Mouse (Mus musculus): Measurements from ENCODE around the gene Efr3b. TPM values are rescaled to one million over a fixed set of nuclear protein-coding genes. Genes with fewer than 3 reads are reported as not detected.

The Efr3b gene
- polyA plus RNA-seq, 1 experiment from 2014 or later, result 3.4 TPM

DNA sequence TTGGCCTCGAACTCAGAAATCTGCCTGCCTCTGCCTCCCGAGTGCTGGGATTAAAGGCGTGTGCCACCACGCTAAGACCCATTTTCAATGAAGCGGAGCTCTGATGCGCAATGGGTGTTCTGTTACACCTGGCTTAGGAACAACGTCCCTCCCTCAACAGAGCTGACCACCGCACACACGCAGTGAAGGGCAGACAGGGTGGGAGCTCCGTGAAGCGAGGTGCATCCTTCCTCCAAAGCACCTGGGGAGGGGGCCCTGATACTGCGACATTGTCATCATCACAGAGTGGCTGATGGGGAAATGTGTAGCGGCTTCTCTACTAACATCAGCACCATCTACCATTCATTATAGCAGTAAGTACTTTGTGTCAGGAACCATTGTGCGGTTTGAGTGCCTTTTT is 15.2 kb downstream of the Efr3b start:
- Histone ChIP-seq H3K9ac (ENCODE audit: low read length) (no peak overlapping the region), H3K4me1 (ENCODE audit: control insufficient read depth, insufficient read depth, low read length) (no peaks in the 10 kb centered on the region), H3K27me3 (ENCODE audit: control insufficient read depth, insufficient read depth, low read length) (no peaks in the 10 kb centered on the region), H3K4me3 (replicated peaks; ENCODE audit: low read length) (no peak overlapping the region), H3K27ac (ENCODE audit: low read length) (no peak overlapping the region), H3K9me3 (replicated peaks; ENCODE audit: control insufficient read depth, low read length) (no peaks in the 10 kb centered on the region), H3K4me2 (ENCODE audit: low read depth, low read length) (no peak overlapping the region), H3K36me3 (ENCODE audit: control insufficient read depth, insufficient read depth, low read length) (no peaks in the 10 kb centered on the region)
- no peak for ATAC-seq (ENCODE audit: insufficient read depth, low FRiP score)
- WGBS, result 95% methylated on average over 14 of the region's 14 CpGs

GRCm38 (mm10) chr12:4022845-4023244 is 15.9 kb downstream of the Efr3b start:
- no peak overlapping the region for H3K4me3 ChIP-seq (replicated peaks; ENCODE audit: low read length)
- WGBS, result 55% methylated on average over 7 of the region's 7 CpGs
- H3K27me3 ChIP-seq (ENCODE audit: control insufficient read depth, insufficient read depth, low read length), result no peaks in the 10 kb centered on the region
- H3K9me3 ChIP-seq (replicated peaks; ENCODE audit: control insufficient read depth, low read length), result no peaks in the 10 kb centered on the region
- H3K9ac ChIP-seq (ENCODE audit: low read length), result no peak overlapping the region
- no peak overlapping the region for H3K4me2 ChIP-seq (ENCODE audit: low read depth, low read length)
- no peaks in the 10 kb centered on the region for H3K4me1 ChIP-seq (ENCODE audit: control insufficient read depth, insufficient read depth, low read length)
- ATAC-seq (ENCODE audit: insufficient read depth, low FRiP score), result no peak
- H3K27ac ChIP-seq (ENCODE audit: low read length), result no peak overlapping the region
- no peaks in the 10 kb centered on the region for H3K36me3 ChIP-seq (ENCODE audit: control insufficient read depth, insufficient read depth, low read length)

DNA sequence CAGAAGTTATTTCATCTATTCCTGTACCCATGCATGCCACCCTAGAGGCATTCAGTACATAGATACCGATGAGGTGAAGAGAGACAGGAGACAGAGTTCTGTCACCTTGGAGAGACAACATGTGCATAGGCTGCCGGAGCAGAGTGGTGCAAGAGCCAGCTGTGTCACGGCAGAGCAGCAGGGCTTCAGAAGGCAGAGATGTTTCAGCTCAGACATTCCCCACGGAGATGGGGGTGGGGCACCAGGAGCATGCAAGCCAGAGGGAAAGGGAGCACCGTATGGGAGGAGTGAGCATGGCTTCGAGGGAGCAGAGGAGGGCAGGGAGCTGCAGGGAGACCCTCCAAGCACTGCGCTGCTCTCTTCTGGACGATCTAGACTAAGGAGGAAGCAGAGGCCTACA is 18.2 kb downstream of the Efr3b start:
- Histone ChIP-seq H3K36me3 (ENCODE audit: control insufficient read depth, insufficient read depth, low read length) (no peaks in the 10 kb centered on the region), H3K9me3 (replicated peaks; ENCODE audit: control insufficient read depth, low read length) (no peaks in the 10 kb centered on the region), H3K27ac (ENCODE audit: low read length) (no peak overlapping the region), H3K27me3 (ENCODE audit: control insufficient read depth, insufficient read depth, low read length) (no peaks in the 10 kb centered on the region), H3K4me3 (replicated peaks; ENCODE audit: low read length) (no peak overlapping the region), H3K4me1 (ENCODE audit: control insufficient read depth, insufficient read depth, low read length) (no peaks in the 10 kb centered on the region), H3K9ac (ENCODE audit: low read length) (no peak overlapping the region), H3K4me2 (ENCODE audit: low read depth, low read length) (no peak overlapping the region)
- 45% methylated on average over 8 of the region's 8 CpGs for WGBS
- no peak for ATAC-seq (ENCODE audit: insufficient read depth, low FRiP score)

- no peak for ATAC-seq (ENCODE audit: insufficient read depth, low FRiP score)
- Histone ChIP-seq H3K9me3 (replicated peaks; ENCODE audit: control insufficient read depth, low read length) (no peaks in the 10 kb centered on the region), H3K27ac (ENCODE audit: low read length) (no peak overlapping the region), H3K27me3 (ENCODE audit: control insufficient read depth, insufficient read depth, low read length) (no peaks in the 10 kb centered on the region), H3K4me3 (replicated peaks; ENCODE audit: low read length) (no peak overlapping the region), H3K4me2 (ENCODE audit: low read depth, low read length) (no peak overlapping the region), H3K9ac (ENCODE audit: low read length) (no peak overlapping the region), H3K36me3 (ENCODE audit: control insufficient read depth, insufficient read depth, low read length) (no peaks in the 10 kb centered on the region), H3K4me1 (ENCODE audit: control insufficient read depth, insufficient read depth, low read length) (no peaks in the 10 kb centered on the region)
- WGBS, result 31% methylated on average over 7 of the region's 7 CpGs
Measured at GRCm38 (mm10) chr12:4016321-4016720, 22.4 kb downstream of the Efr3b start.

- H3K4me3 ChIP-seq (replicated peaks; ENCODE audit: low read length), result no peak overlapping the region
- H3K9me3 ChIP-seq (replicated peaks; ENCODE audit: control insufficient read depth, low read length), result no peaks in the 10 kb centered on the region
- no peaks in the 10 kb centered on the region for H3K36me3 ChIP-seq (ENCODE audit: control insufficient read depth, insufficient read depth, low read length)
- H3K4me1 ChIP-seq (ENCODE audit: control insufficient read depth, insufficient read depth, low read length), result no peaks in the 10 kb centered on the region
- no peak for ATAC-seq (ENCODE audit: insufficient read depth, low FRiP score)
- WGBS, result 58% methylated on average over 4 of the region's 4 CpGs
- H3K27ac ChIP-seq (ENCODE audit: low read length), result no peak overlapping the region
- H3K9ac ChIP-seq (ENCODE audit: low read length), result no peak overlapping the region
- H3K4me2 ChIP-seq (ENCODE audit: low read depth, low read length), result no peak overlapping the region
- H3K27me3 ChIP-seq (ENCODE audit: control insufficient read depth, insufficient read depth, low read length), result no peaks in the 10 kb centered on the region
Measured at GRCm38 (mm10) chr12:4015741-4016140, 23.0 kb downstream of the Efr3b start.

DNA sequence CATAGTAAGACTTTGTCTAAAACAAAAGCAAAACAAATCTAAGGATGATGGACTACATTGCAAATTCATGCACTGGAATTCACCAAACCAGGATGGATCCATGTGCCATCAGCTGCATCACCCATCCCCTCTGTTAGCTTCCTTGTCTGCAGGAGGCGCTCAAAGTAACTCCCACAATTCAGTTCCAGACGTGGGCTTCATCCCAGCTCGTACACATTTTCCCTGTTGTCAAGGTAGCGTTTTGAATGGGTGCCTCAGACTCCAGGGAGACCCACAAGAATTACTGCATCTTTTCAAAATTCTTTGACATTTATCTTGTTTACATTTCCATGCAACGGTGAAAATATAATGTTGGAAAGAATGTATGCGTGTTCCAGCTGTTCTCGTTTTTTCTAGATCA is 23.5 kb downstream of the Efr3b start:
- Histone ChIP-seq H3K36me3 (ENCODE audit: control insufficient read depth, insufficient read depth, low read length) (no peaks in the 10 kb centered on the region), H3K4me2 (ENCODE audit: low read depth, low read length) (no peak overlapping the region), H3K27me3 (ENCODE audit: control insufficient read depth, insufficient read depth, low read length) (no peaks in the 10 kb centered on the region), H3K9me3 (replicated peaks; ENCODE audit: control insufficient read depth, low read length) (no peaks in the 10 kb centered on the region), H3K27ac (ENCODE audit: low read length) (no peak overlapping the region), H3K4me1 (ENCODE audit: control insufficient read depth, insufficient read depth, low read length) (no peaks in the 10 kb centered on the region), H3K9ac (ENCODE audit: low read length) (no peak overlapping the region), H3K4me3 (replicated peaks; ENCODE audit: low read length) (no peak overlapping the region)
- 41% methylated on average over 7 of the region's 7 CpGs for WGBS
- ATAC-seq (ENCODE audit: insufficient read depth, low FRiP score), result no peak

DNA sequence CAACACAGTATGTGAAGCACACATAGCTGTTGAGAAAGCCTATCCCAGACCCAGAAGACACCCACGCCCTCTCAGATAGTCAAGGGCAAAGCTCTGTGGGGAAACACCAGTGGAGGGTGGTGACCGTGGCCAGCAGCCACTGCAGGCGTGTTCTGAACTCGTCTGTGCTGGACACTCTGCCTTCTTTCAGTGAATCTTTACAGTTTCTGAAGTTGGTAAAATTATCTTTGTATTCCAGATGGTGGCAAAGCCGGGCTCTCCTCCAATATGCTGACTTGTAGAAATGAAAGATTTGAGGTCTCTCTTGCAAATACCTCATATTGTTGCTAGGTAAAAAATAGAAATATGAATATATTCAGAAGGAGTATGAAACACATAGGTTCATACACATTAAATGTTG is 27.0 kb downstream of the Efr3b start:
- ATAC-seq (ENCODE audit: insufficient read depth, low FRiP score), result no peak
- no peaks in the 10 kb centered on the region for H3K36me3 ChIP-seq (ENCODE audit: control insufficient read depth, insufficient read depth, low read length)
- no peak overlapping the region for H3K4me2 ChIP-seq (ENCODE audit: low read depth, low read length)
- H3K4me1 ChIP-seq (ENCODE audit: control insufficient read depth, insufficient read depth, low read length), result peaks cover 8% of the 10 kb centered on the region; the same call in 1 of the 2 replicates
- no peak overlapping the region for H3K9ac ChIP-seq (ENCODE audit: low read length)
- H3K9me3 ChIP-seq (replicated peaks; ENCODE audit: control insufficient read depth, low read length), result no peaks in the 10 kb centered on the region
- WGBS, result 86% methylated on average over 5 of the region's 5 CpGs
- no peaks in the 10 kb centered on the region for H3K27me3 ChIP-seq (ENCODE audit: control insufficient read depth, insufficient read depth, low read length)
- no peak overlapping the region for H3K27ac ChIP-seq (ENCODE audit: low read length)
- H3K4me3 ChIP-seq (replicated peaks; ENCODE audit: low read length), result no peak overlapping the region

DNA sequence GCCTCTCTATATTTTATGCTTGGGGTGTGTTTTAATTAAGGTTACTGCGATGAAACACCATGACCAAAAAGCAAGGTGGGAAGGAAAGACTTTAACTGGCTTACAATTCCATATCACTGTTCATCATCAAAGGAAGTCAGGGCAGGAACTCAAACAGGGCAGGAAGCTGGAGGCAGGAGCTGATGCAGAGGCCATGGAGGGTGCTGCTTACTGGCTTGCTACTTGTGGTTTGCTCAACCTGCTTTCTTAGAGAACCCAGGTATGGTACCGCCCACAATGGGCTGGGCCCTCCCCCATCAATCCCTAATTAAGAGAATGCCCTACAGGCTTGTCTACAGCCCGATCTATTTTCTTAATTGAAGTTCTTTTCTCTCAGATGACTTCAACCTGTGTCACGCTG is 27.4 kb downstream of the Efr3b start:
- Histone ChIP-seq H3K27ac (ENCODE audit: low read length) (no peak overlapping the region), H3K4me1 (ENCODE audit: control insufficient read depth, insufficient read depth, low read length) (peaks cover 8% of the 10 kb centered on the region; the same call in 1 of the 2 replicates), H3K36me3 (ENCODE audit: control insufficient read depth, insufficient read depth, low read length) (no peaks in the 10 kb centered on the region), H3K9me3 (replicated peaks; ENCODE audit: control insufficient read depth, low read length) (no peaks in the 10 kb centered on the region), H3K4me2 (ENCODE audit: low read depth, low read length) (no peak overlapping the region), H3K4me3 (replicated peaks; ENCODE audit: low read length) (no peak overlapping the region), H3K27me3 (ENCODE audit: control insufficient read depth, insufficient read depth, low read length) (no peaks in the 10 kb centered on the region), H3K9ac (ENCODE audit: low read length) (no peak overlapping the region)
- no peak for ATAC-seq (ENCODE audit: insufficient read depth, low FRiP score)
- WGBS, result 79% methylated on average over 4 of the region's 4 CpGs

GRCm38 (mm10) chr12:4008731-4009130 is 30.0 kb downstream of the Efr3b start:
- no peaks in the 10 kb centered on the region for H3K9me3 ChIP-seq (replicated peaks; ENCODE audit: control insufficient read depth, low read length)
- H3K4me3 ChIP-seq (replicated peaks; ENCODE audit: low read length), result no peak overlapping the region
- no peaks in the 10 kb centered on the region for H3K27me3 ChIP-seq (ENCODE audit: control insufficient read depth, insufficient read depth, low read length)
- no peak for ATAC-seq (ENCODE audit: insufficient read depth, low FRiP score)
- peaks cover 18% of the 10 kb centered on the region for H3K4me1 ChIP-seq (ENCODE audit: control insufficient read depth, insufficient read depth, low read length)
- H3K9ac ChIP-seq (ENCODE audit: low read length), result no peak overlapping the region
- H3K27ac ChIP-seq (ENCODE audit: low read length), result no peak overlapping the region
- 78% methylated on average over 12 of the region's 12 CpGs for WGBS
- no peak overlapping the region for H3K4me2 ChIP-seq (ENCODE audit: low read depth, low read length)
- H3K36me3 ChIP-seq (ENCODE audit: control insufficient read depth, insufficient read depth, low read length), result no peaks in the 10 kb centered on the region

GRCm38 (mm10) chr12:4007766-4008165 is 30.9 kb downstream of the Efr3b start:
- peaks cover 18% of the 10 kb centered on the region for H3K4me1 ChIP-seq (ENCODE audit: control insufficient read depth, insufficient read depth, low read length)
- no peaks in the 10 kb centered on the region for H3K36me3 ChIP-seq (ENCODE audit: control insufficient read depth, insufficient read depth, low read length)
- no peaks in the 10 kb centered on the region for H3K9me3 ChIP-seq (replicated peaks; ENCODE audit: control insufficient read depth, low read length)
- H3K27me3 ChIP-seq (ENCODE audit: control insufficient read depth, insufficient read depth, low read length), result no peaks in the 10 kb centered on the region
- no peak; the same call in 1 of the 2 replicates for ATAC-seq (ENCODE audit: insufficient read depth, low FRiP score)
- 31% methylated on average over 4 of the region's 4 CpGs for WGBS
- H3K27ac ChIP-seq (ENCODE audit: low read length), result no peak overlapping the region
- H3K4me3 ChIP-seq (replicated peaks; ENCODE audit: low read length), result no peak overlapping the region
- H3K9ac ChIP-seq (ENCODE audit: low read length), result no peak overlapping the region
- H3K4me2 ChIP-seq (ENCODE audit: low read depth, low read length), result no peak overlapping the region
